Mouse (Mus musculus) cerebellum, adult (tissue): ENCODE results near the gene Rhox10.
"Not testable (repeated sequence)": the region's sequence is repeated elsewhere in the genome, so short reads cannot be mapped to it uniquely, and the experiment has no call there.

Experiments used
- ATAC-seq: cut with Nextera tagmentation; 2 replicates; pipeline ENCODE4 v1.9.2; 2017; ENCODE audit warnings: mild to moderate bottlenecking, moderate library complexity, mixed read lengths; ENCODE audit not compliant: insufficient number of reproducible peaks, low FRiP score, low TSS enrichment

Rhox10 gene

DNA sequence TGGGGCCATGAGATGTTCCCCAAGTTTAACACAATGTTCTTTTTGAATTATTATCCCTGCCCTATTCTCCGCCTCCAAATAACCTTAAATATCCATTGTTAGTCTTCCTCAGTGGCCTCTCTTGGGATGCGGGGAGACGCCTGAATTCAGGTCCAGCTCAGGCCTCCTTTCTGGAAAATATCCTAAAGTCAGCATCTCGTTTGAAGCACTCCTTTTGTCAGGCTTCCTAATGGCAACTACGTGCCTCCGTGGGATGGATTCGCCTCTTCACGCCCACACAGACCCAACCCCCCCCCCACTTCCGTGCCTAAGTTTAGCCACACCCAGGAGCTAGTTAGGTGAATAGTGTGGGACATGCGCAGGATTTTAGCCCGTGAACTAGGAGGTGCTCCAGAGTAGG, at the start of gene Rhox10:
Gene Rhox10, plus strand, starts transcription at position 301 of the 400 bp plus-strand sequence.
- ATAC-seq: no peak

DNA sequence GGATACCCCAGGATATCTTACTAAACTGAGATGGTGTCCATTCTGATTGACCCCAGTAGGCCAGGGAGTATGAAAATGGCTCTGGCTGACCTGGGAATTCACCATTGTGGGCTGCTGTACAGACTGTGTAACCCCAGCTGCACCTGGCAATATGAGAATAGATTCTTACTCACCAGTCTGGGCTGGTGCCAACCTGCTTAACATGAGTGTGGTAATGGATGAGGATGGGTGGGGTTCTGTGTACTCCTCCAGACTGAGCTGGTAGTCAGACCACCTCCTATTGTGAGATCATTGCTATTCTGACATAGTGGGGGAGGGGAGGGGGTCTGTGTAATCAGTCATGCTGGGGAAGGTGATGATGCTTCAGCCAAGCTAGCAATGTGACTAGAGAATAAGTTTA, 47.7 kb upstream of the Rhox10 start, which contains the start of gene Btg1-ps1:
Gene Btg1-ps1, minus strand, starts transcription at position 219 of the 400 bp plus-strand sequence.
- ATAC-seq: not testable (repeated sequence)

DNA sequence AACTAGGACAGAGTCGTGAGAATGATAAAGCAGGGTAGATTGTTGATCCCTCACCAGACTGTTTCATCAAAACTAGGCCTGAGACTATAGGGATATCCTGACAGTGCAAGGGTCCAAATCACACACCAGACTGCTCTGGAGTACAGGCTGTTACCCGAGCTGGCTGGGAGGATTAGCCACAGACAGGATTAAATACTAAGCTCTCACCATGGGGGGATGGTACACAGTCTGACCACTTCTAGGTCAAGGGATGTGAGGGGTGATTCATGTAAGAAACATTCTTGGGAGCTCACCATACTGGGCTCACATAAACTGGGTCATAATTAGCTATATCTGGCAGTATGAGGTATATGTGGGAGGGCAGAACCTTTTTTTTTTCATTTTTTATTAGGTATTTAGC, 32.4 kb upstream of the Rhox10 start:
- no peak for ATAC-seq

DNA sequence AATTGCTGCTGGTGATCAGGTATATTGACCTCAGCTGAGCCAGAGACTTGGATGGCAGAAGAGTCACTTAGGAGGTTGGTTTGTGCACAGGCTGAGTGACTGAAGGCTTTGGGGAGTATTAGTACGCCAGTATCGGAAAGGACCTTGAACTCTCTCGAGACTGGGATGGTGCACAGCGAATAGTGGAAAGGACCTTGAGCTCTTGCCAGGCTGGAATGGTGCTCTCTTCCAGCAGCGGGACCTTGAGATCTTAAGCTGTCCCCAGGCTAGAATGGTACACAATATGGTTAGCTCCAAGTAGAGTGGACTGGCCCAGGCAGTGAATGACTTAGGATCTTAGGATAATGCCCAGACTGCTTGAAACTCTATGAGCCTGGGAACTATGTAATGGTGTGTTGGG, 26.6 kb upstream of the Rhox10 start:
- ATAC-seq: no peak

DNA sequence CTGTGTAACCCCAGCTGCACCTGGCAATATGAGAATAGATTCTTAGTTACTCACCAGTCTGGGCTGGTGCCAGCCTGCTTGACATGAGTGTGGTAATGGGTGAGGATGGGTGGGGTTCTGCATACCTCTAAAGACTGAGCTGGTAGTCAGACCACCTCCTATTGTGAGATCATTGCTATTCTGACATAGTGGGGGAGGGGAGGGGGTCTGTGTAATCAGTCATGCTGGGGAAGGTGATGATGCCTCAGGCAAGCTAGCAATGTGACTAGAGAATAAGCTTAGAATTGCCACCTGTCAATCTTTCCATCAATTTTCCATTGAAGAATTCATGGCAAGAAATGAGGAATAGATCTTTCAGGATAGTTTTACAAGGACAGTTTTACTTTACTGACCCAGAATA, 23.3 kb upstream of the Rhox10 start, which contains the start of gene Btg1-ps2:
Gene Btg1-ps2, minus strand, starts transcription at position 101 of the 400 bp plus-strand sequence.
- not testable (repeated sequence) for ATAC-seq

DNA sequence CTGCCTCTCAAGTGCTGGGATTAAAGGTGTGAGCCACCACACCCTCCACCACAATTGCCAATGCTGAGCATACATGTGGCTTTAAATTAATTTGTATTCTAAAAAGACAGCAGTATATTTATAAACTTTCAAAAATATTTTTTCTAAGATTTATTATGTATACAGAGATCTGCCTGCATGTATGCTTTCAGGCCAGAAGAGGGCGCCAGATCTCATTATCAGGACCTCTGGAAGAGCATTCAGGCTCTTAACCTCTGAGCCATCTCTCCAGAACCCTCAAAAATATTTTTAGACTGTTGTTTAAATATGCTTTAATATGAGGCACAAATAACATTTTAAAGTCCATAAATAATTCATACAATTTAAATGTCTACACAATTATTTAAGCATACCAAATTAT, 4.7 kb upstream of the Rhox10 start:
- no peak for ATAC-seq

DNA sequence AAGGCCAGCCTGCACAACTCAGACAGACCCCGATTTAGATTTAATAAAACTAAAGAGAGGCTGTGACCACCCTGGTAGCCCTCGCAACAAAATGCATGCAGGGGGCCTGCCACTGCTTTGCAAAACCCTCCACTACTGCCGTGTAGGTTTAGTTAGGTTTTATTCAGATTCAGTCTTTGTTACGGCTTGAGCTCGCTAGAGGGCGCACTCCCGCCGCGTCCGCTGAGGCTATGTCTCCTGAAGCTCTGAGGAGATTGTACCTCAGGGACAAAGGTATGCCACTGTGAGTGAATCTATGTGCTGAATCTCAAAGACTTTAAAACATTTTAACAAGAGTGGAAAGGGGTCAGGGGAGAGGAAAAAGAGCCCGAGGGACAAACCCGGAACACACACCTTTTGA, 18.0 kb downstream of the Rhox10 start:
- no peak for ATAC-seq

DNA sequence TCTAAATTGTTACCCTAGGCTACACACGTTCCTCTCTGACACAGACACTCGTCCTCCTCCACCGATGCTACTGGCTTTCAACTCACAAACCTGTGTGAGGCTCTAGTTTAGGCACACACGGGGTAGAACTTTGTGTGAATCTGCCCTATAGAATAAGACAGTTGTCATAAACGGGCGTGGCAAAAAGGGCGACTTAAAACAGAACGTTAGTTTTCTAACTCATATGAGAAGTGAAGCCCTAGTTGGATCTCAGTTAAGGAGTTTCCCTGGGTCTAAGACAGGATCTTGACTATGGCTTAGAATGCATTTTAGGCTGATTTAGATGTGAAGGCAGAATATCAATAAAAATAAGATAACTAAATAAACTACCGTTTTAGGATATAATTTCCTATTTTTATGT, 18.8 kb downstream of the Rhox10 start, which contains the start of gene Rhox11:
Gene Rhox11, minus strand, starts transcription at position 101 of the 400 bp plus-strand sequence.
- no peak for ATAC-seq

DNA sequence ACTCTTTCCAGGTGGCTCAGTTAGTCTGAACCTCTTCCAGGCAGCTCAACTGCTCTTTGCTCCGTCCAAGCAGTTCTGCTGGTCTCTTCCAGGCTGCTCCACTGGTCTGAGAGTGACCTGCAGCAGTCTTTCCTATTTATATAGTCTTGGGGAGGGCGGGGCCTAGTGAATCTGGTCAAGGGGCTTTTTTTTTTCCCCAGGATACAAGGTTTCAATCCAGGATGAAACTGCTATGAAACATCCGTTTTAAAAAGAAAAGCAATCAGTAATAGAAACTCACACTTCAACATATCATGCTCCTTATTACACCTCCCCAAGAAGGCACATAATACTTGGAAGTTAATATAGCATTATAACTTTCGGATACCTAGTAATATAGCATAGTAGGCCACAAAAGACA, 44.5 kb downstream of the Rhox10 start, which contains the start of gene Rhox12:
Gene Rhox12, minus strand, starts transcription at position 101 of the 400 bp plus-strand sequence.
- no peak for ATAC-seq

DNA sequence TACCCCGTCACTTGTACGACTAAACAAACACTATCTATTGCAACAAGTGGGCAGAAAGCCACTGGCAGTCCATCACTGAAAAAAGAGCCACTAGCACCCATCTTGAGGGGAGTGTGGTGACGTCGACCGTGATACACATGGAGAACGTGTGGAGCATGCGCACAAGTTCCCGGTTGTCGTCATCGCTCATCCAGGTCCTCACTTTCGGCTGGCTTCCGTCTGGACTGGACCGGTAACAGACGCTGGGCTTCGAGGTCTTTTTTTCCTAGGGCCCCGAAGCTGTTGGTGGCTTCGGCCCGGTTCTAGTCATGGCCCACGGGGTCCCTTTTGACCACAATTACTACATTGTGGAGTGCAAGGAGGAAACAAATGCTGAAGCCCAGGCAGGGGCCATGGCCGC, 54.7 kb downstream of the Rhox10 start, which contains the start of gene Rhox13:
Gene Rhox13, plus strand, starts transcription at position 238 of the 400 bp plus-strand sequence.
- ATAC-seq: no peak
